Mouse (Mus musculus) neural tube, embryonic 13.5 days (tissue): ENCODE data around the gene Fbxo27. TPM values are rescaled to one million over a fixed set of nuclear protein-coding genes. Genes with fewer than 3 reads are reported as not detected.
"Not testable (repeated sequence)": the region's sequence is repeated elsewhere in the genome, so short reads cannot be mapped to it uniquely, and the experiment has no call there.

Experiments
- ATAC-seq: fragments of 200-750 bp; cut with Nextera tagmentation; 2 replicates; pipeline ENCODE4 v1.8.0; 2017; ENCODE audit warnings: low read depth, mild to moderate bottlenecking, moderate TSS enrichment, moderate library complexity
- H3K27ac ChIP-seq: fragments of 300-500 bp; sonication (generic); replicated peaks from 2 replicates; pipeline ENCODE4 v1.5.1; 2015; ENCODE audit warnings: moderate library complexity, mild to moderate bottlenecking, inconsistent platforms
- H3K27me3 ChIP-seq: fragments of 300-500 bp; sonication (generic); 2 replicates; pipeline ENCODE4 v1.6.1; 2015; ENCODE audit warnings: mild to moderate bottlenecking, inconsistent platforms
- H3K36me3 ChIP-seq: fragments of 300-500 bp; sonication (generic); 2 replicates; pipeline ENCODE4 v1.6.1; 2015; ENCODE audit warnings: mild to moderate bottlenecking, inconsistent platforms
- H3K4me1 ChIP-seq: fragments of 300-500 bp; sonication (generic); replicated peaks from 2 replicates; pipeline ENCODE4 v1.6.1; 2015; ENCODE audit warnings: inconsistent platforms
- H3K4me2 ChIP-seq: fragments of 300-500 bp; sonication (generic); 2 replicates; pipeline ENCODE4 v1.6.1; 2015; ENCODE audit warnings: inconsistent platforms, mild to moderate bottlenecking, moderate library complexity
- H3K4me3 ChIP-seq: fragments of 300-500 bp; sonication (generic); 2 replicates; pipeline ENCODE4 v1.5.1; 2015; ENCODE audit warnings: mild to moderate bottlenecking, inconsistent platforms
- H3K9ac ChIP-seq: fragments of 300-500 bp; sonication (generic); 2 replicates; pipeline ENCODE4 v1.6.1; 2015; ENCODE audit warnings: moderate library complexity, mild to moderate bottlenecking, inconsistent platforms
- H3K9me3 ChIP-seq: fragments of 300-500 bp; sonication (generic); 2 replicates; pipeline ENCODE4 v1.6.1; 2016; ENCODE audit warnings: inconsistent platforms
- WGBS: fragments of 180-500 bp; shearing (Covaris S2); methylation state at CpG from one replicate; pipeline ENCODE4 v1.1.7; 2015; 5-methylcytosine and 5-hydroxymethylcytosine counted together
- polyA plus RNA-seq: library from polyadenylated mRNA; unstranded; fragments of >200 nt; fragmentation: Nextera tagmentation; extraction: Ambion mirVana; gene quantifications from 2 replicates; pipeline ENCODE4 v1.2.1, GENCODE M21; 2015

Gene Fbxo27
- polyA plus RNA-seq, 1 experiment from 2014 or later: 4.8 TPM

GRCm38 (mm10) chr7:28676811-28677541 is 15.7 kb upstream of the Fbxo27 start:
- H3K36me3 ChIP-seq: no peaks in the 10 kb centered on the region
- ATAC-seq: no peak
- no peak overlapping the region for H3K4me2 ChIP-seq
- H3K27ac ChIP-seq: no peak overlapping the region
- H3K4me1 ChIP-seq: no peaks in the 10 kb centered on the region
- no peak overlapping the region for H3K4me3 ChIP-seq
- no peaks in the 10 kb centered on the region for H3K27me3 ChIP-seq
- WGBS: 88% methylated on average over 13 of the region's 13 CpGs
- H3K9ac ChIP-seq: no peak overlapping the region
- H3K9me3 ChIP-seq: no peaks in the 10 kb centered on the region

DNA sequence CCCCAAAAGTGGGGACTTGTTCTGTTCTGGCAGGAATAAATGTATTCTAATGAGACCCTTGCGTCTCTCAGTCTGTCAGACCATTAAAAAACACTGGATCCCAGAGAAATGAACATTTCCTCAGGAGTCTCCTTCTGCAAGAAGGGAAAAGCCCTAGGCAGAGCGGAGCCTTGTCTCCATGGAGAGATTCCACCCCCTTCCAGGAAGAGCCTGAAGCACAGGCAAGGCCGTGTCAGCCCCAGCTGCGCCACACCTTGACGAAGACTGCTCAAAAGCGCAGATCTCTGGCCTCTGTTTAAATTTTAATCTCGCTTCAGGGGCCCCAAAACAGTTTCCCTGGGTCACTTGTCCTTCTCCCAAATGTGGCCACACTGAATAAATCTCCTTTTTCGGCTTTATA is 15.0 kb upstream of the Fbxo27 start:
- Histone ChIP-seq H3K36me3 (no peaks in the 10 kb centered on the region), H3K4me3 (no peak overlapping the region), H3K4me2 (no peak overlapping the region), H3K9ac (no peak overlapping the region), H3K27me3 (no peaks in the 10 kb centered on the region), H3K9me3 (no peaks in the 10 kb centered on the region), H3K27ac (no peak overlapping the region), H3K4me1 (no peaks in the 10 kb centered on the region)
- 90% methylated on average over 8 of the region's 8 CpGs for WGBS
- ATAC-seq: no peak

GRCm38 (mm10) chr7:28691075-28691474 is 1.6 kb upstream of the Fbxo27 start:
- Histone ChIP-seq H3K4me3 (no peak overlapping the region), H3K27ac (no peak overlapping the region), H3K36me3 (no peaks in the 10 kb centered on the region), H3K9me3 (no peaks in the 10 kb centered on the region), H3K9ac (no peak overlapping the region), H3K27me3 (peaks cover 29% of the 10 kb centered on the region), H3K4me2 (no peak overlapping the region), H3K4me1 (peaks cover 18% of the 10 kb centered on the region)
- no peak for ATAC-seq
- WGBS: 76% methylated on average over 7 of the region's 7 CpGs

GRCm38 (mm10) chr7:28693321-28693966 is 795 bp downstream of the Fbxo27 start:
- peak overlapping the region; percentile 58 for H3K4me3 ChIP-seq
- H3K4me1 ChIP-seq: peaks cover 18% of the 10 kb centered on the region
- under 1% methylated on average over 38 of the region's 38 CpGs for WGBS
- peak; percentile 85 for ATAC-seq
- peak overlapping the region; percentile 86 for H3K4me2 ChIP-seq
- H3K36me3 ChIP-seq: no peaks in the 10 kb centered on the region
- H3K9me3 ChIP-seq: no peaks in the 10 kb centered on the region
- peaks cover 29% of the 10 kb centered on the region for H3K27me3 ChIP-seq
- H3K9ac ChIP-seq: peak overlapping the region; percentile 70
- no peak overlapping the region; the same call in 1 of the 2 replicates for H3K27ac ChIP-seq

GRCm38 (mm10) chr7:28694423-28694822 is 1.8 kb downstream of the Fbxo27 start:
- Histone ChIP-seq H3K27me3 (peaks cover 29% of the 10 kb centered on the region), H3K9ac (no peak overlapping the region), H3K4me3 (no peak overlapping the region), H3K4me2 (no peak overlapping the region), H3K27ac (no peak overlapping the region), H3K4me1 (peaks cover 18% of the 10 kb centered on the region), H3K9me3 (no peaks in the 10 kb centered on the region), H3K36me3 (no peaks in the 10 kb centered on the region)
- no peak for ATAC-seq
- 10% methylated on average over 14 of the region's 14 CpGs for WGBS

GRCm38 (mm10) chr7:28694966-28695511 is 2.4 kb downstream of the Fbxo27 start:
- 51% methylated on average over 8 of the region's 8 CpGs for WGBS

GRCm38 (mm10) chr7:28697277-28697676 is 4.6 kb downstream of the Fbxo27 start:
- H3K4me2 ChIP-seq: no peak overlapping the region
- H3K4me1 ChIP-seq: peaks cover 18% of the 10 kb centered on the region
- 95% methylated on average over 11 of the region's 11 CpGs for WGBS
- ATAC-seq: no peak
- H3K9me3 ChIP-seq: peaks cover 4% of the 10 kb centered on the region; the same call in 1 of the 2 replicates
- H3K27me3 ChIP-seq: peaks cover 29% of the 10 kb centered on the region
- H3K4me3 ChIP-seq: no peak overlapping the region
- no peak overlapping the region for H3K9ac ChIP-seq
- no peaks in the 10 kb centered on the region for H3K36me3 ChIP-seq
- no peak overlapping the region for H3K27ac ChIP-seq

More at GRCm38 (mm10) chr7:28694966-28695511, 2.4 kb downstream of the Fbxo27 start:
- no peak overlapping the region for H3K27ac ChIP-seq
- no peak overlapping the region for H3K9ac ChIP-seq
- no peak for ATAC-seq
- peaks cover 18% of the 10 kb centered on the region for H3K4me1 ChIP-seq
- peaks cover 29% of the 10 kb centered on the region for H3K27me3 ChIP-seq
- H3K9me3 ChIP-seq: no peaks in the 10 kb centered on the region
- no peak overlapping the region for H3K4me3 ChIP-seq
- no peaks in the 10 kb centered on the region for H3K36me3 ChIP-seq
- no peak overlapping the region for H3K4me2 ChIP-seq

DNA sequence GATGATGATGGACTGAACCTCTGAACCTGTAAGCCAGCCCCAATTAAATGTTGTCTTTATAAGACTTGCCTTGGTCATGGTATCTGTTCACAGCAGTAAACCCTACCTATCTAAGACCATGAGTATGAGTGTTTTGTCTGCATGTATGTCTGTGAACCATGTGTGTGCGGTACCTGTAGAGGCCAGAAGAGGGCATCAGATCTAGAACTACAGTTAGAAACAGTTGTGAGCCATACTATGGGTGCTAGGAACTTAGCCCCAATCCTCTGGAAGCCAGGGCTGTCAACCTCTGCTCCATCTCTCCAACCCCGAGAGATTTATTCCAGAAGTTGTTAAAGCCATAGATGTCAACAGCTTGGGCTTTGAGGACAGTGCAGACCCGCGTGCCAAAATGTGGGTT is 7.6 kb downstream of the Fbxo27 start:
- H3K36me3 ChIP-seq: no peaks in the 10 kb centered on the region
- H3K9me3 ChIP-seq: peaks cover 4% of the 10 kb centered on the region; the same call in 1 of the 2 replicates
- no peaks in the 10 kb centered on the region for H3K4me1 ChIP-seq
- H3K27me3 ChIP-seq: peaks cover 2% of the 10 kb centered on the region
- WGBS: 96% methylated on average over 4 of the region's 4 CpGs
- no peak overlapping the region for H3K4me2 ChIP-seq
- H3K4me3 ChIP-seq: no peak overlapping the region
- H3K27ac ChIP-seq: no peak overlapping the region
- no peak for ATAC-seq
- H3K9ac ChIP-seq: no peak overlapping the region

GRCm38 (mm10) chr7:28701306-28701705 is 8.7 kb downstream of the Fbxo27 start:
- H3K4me2 ChIP-seq, H3K4me3 ChIP-seq, H3K9ac ChIP-seq, H3K9me3 ChIP-seq, ATAC-seq, H3K4me1 ChIP-seq, H3K36me3 ChIP-seq, H3K27me3 ChIP-seq, H3K27ac ChIP-seq: not testable (repeated sequence)
- 95% methylated on average over 12 of the region's 12 CpGs for WGBS

- WGBS: 69% methylated on average over 9 of the region's 9 CpGs
Measured at GRCm38 (mm10) chr7:28702601-28703143, 10.0 kb downstream of the Fbxo27 start.

DNA sequence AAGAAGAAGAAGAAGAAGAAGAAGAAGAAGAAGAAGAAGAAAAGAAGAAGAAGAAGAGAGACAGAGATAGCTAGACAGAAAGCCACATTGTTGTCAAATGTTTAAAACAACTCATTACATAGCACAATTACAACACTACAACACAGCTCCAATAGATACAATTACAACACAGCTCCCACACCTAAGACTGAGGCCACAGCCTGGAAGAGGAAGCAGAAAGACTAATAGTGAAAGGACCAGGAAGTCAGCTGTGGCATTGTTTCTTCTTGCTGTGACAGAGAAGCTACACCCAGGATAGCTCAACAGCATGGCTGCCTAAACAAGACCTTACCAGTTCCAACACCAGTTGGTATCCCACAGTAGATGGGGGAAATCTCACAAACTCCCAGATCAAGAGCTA is 16.8 kb downstream of the Fbxo27 start:
- H3K27me3 ChIP-seq: no peaks in the 10 kb centered on the region
- H3K36me3 ChIP-seq: no peaks in the 10 kb centered on the region
- no peak for ATAC-seq

More at GRCm38 (mm10) chr7:28702601-28703143, 10.0 kb downstream of the Fbxo27 start:
- Histone ChIP-seq H3K27ac (no peak overlapping the region), H3K4me3 (no peak overlapping the region), H3K36me3 (no peaks in the 10 kb centered on the region), H3K9me3 (peaks cover 4% of the 10 kb centered on the region; the same call in 1 of the 2 replicates), H3K27me3 (no peaks in the 10 kb centered on the region), H3K9ac (no peak overlapping the region), H3K4me1 (no peaks in the 10 kb centered on the region), H3K4me2 (no peak overlapping the region)
- no peak for ATAC-seq

GRCm38 (mm10) chr7:28710962-28711361 is 18.3 kb downstream of the Fbxo27 start:
- no peaks in the 10 kb centered on the region for H3K27me3 ChIP-seq
- ATAC-seq: no peak
- H3K4me2 ChIP-seq: no peak overlapping the region
- H3K36me3 ChIP-seq: no peaks in the 10 kb centered on the region
- H3K9ac ChIP-seq: no peak overlapping the region
- no peak overlapping the region for H3K27ac ChIP-seq
- peaks cover 2% of the 10 kb centered on the region; the same call in 1 of the 2 replicates for H3K4me1 ChIP-seq
- no peaks in the 10 kb centered on the region for H3K9me3 ChIP-seq
- WGBS: 62% methylated on average over 3 of the region's 3 CpGs
- no peak overlapping the region for H3K4me3 ChIP-seq

More for the DNA sequence above, 16.8 kb downstream of the Fbxo27 start:
- Histone ChIP-seq H3K9me3 (no peaks in the 10 kb centered on the region), H3K4me3 (no peak overlapping the region), H3K27ac (no peak overlapping the region), H3K4me2 (no peak overlapping the region), H3K4me1 (no peaks in the 10 kb centered on the region), H3K9ac (no peak overlapping the region)
